Mouse (Mus musculus) bone marrow macrophage, adult 2 months (primary cell): ENCODE data around the gene Scube1.

Experiments
- CTCF ChIP-seq: IDR thresholded peaks from 2 replicates; pipeline ENCODE4 v1.5.1; 2012; ENCODE audit warnings: low read depth, mild to moderate bottlenecking, low read length, moderate library complexity
- POLR2A ChIP-seq: IDR thresholded peaks from 2 replicates; pipeline ENCODE4 v1.6.1; 2012; ENCODE audit warnings: mild to moderate bottlenecking, low read depth, low read length, borderline replicate concordance

- TF ChIP-seq CTCF (no peak), POLR2A (no peak)
These were observed 93.8 kb downstream of the Scube1 start for GRCm38 (mm10) chr15:83631071-83631470.
